Mouse (Mus musculus): ENCODE data around the gene Hoxa6. TPM values are rescaled to one million over a fixed set of nuclear protein-coding genes. Genes with fewer than 3 reads are reported as not detected.

Hoxa6 gene
- total and polyA plus RNA-seq, 3 experiments = not detected

GRCm38 (mm10) chr6:52157466-52158275 lies 50.9 kb downstream of the Hoxa6 start:
- Histone ChIP-seq H3K9me3 (replicated peaks; ENCODE audit: insufficient read depth, low read length) (no peaks in the 10 kb centered on the region), H3K4me3 (ENCODE audit: control insufficient read depth in 1 of 2, insufficient read depth in 1 of 2, low read depth in 2 of 2, low read length in 2 of 2) (no peak overlapping the region), H3K27me3 (ENCODE audit: control insufficient read depth in 1 of 2, insufficient read depth in 2 of 2, low read length in 2 of 2) (peaks cover 0 to 4% of the 10 kb centered on the region in 2 experiments; a peak in 2 of 4 replicates), H3K27ac (ENCODE audit: control insufficient read depth, low read depth, low read length) (no peak overlapping the region), H3K79me2 (ENCODE audit: control insufficient read depth, insufficient read depth, low read length, poor library complexity) (no peaks in the 10 kb centered on the region), H3K36me3 (ENCODE audit: control insufficient read depth in 1 of 2, insufficient read depth in 2 of 2, low read length in 2 of 2) (no peaks in the 10 kb centered on the region), H3K4me1 (ENCODE audit: control insufficient read depth in 1 of 2, insufficient read depth in 2 of 2, low read length in 2 of 2) (no peaks in the 10 kb centered on the region), H3K9ac (ENCODE audit: control insufficient read depth, low read depth, low read length, poor library complexity, severe bottlenecking) (no peak overlapping the region)
- TF ChIP-seq TAL1 (IDR thresholded peaks at IDR 0.05; ENCODE audit: low read length) (no peak), KAT2A (conservative IDR thresholded peaks at IDR 0.05; ENCODE audit: low read depth, low read length) (no peak), POLR2AphosphoS2 (IDR thresholded peaks at IDR 0.05; ENCODE audit: low read length) (no peak), UBTF (IDR thresholded peaks at IDR 0.05; ENCODE audit: borderline replicate concordance, insufficient read depth, low read depth, low read length) (no peak)
- no peak for DNase-seq (ENCODE audit: low read depth, low spot score)

- no peaks in the 10 kb centered on the region for H3K4me1 ChIP-seq (ENCODE audit: control insufficient read depth in 1 of 2, insufficient read depth in 2 of 2, low read length in 2 of 2)
- no peak overlapping the region for H3K4me3 ChIP-seq (ENCODE audit: control insufficient read depth in 1 of 2, insufficient read depth in 1 of 2, low read depth in 2 of 2, low read length in 2 of 2)
- H3K36me3 ChIP-seq (ENCODE audit: control insufficient read depth in 1 of 2, insufficient read depth in 2 of 2, low read length in 2 of 2) = no peaks in the 10 kb centered on the region
- DNase-seq (ENCODE audit: low read depth, low spot score) = no peak
- peaks cover 0 to 4% of the 10 kb centered on the region in 2 experiments; a peak in 2 of 4 replicates for H3K27me3 ChIP-seq (ENCODE audit: control insufficient read depth in 1 of 2, insufficient read depth in 2 of 2, low read length in 2 of 2)
- H3K79me2 ChIP-seq (ENCODE audit: control insufficient read depth, insufficient read depth, low read length, poor library complexity) = no peaks in the 10 kb centered on the region
- no peaks in the 10 kb centered on the region for H3K9me3 ChIP-seq (replicated peaks; ENCODE audit: insufficient read depth, low read length)
- H3K27ac ChIP-seq (ENCODE audit: control insufficient read depth, low read depth, low read length) = no peak overlapping the region
- no peak for TF ChIP-seq MYB (IDR thresholded peaks at IDR 0.05; ENCODE audit: low read depth, low read length)
- no peak for TF ChIP-seq USF1 (IDR thresholded peaks at IDR 0.05; ENCODE audit: low read depth, low read length)
- TF ChIP-seq ZMIZ1 (IDR thresholded peaks at IDR 0.05; ENCODE audit: low read depth, low read length) = no peak
- no peak for TF ChIP-seq MAZ (IDR thresholded peaks at IDR 0.05; ENCODE audit: low read depth, low read length)
- no peak for TF ChIP-seq USF2 (IDR thresholded peaks at IDR 0.05; ENCODE audit: borderline replicate concordance in 1 of 2, insufficient read depth in 1 of 2, low read depth in 1 of 2, low read length in 2 of 2)
- no peak for TF ChIP-seq CTCF (IDR thresholded peaks at IDR 0.05 in 2 of 3, conservative IDR thresholded peaks at IDR 0.05 in 1 of 3; ENCODE audit: control insufficient read depth in 1 of 3, insufficient read depth in 1 of 3, low read depth in 2 of 3, low read length in 3 of 3, poor library complexity in 1 of 3, severe bottlenecking in 1 of 3)
- no peak for TF ChIP-seq RAD21 (IDR thresholded peaks at IDR 0.05; ENCODE audit: low read depth, low read length)
- no peak for TF ChIP-seq JUND (IDR thresholded peaks at IDR 0.05; ENCODE audit: low read depth, low read length)
- no peak overlapping the region for H3K9ac ChIP-seq (ENCODE audit: control insufficient read depth, low read depth, low read length, poor library complexity, severe bottlenecking)
These were observed 51.8 kb downstream of the Hoxa6 start for GRCm38 (mm10) chr6:52156551-52157200.

Other genes with a start within 250 kb of the Hoxa6 start
- gene Skap2, start 196.2 kb downstream of the Hoxa6 start, total RNA-seq (2012; rRNA removed) = 17.7 and 17.8 TPM in 2 replicates
- gene Skap2, start 196.2 kb downstream of the Hoxa6 start, polyA plus RNA-seq (2012; ENCODE audit: insufficient read depth in 1 of 2, insufficient read length in 2 of 2, low read depth in 1 of 2, low replicate concordance in 2 of 2, missing spikeins in 1 of 2) = 10 to 100 TPM in 1 of 2 experiments, not detected in 1; 31.3 TPM
- gene Hoxa1, start 50.4 kb downstream of the Hoxa6 start, total RNA-seq (2012; rRNA removed) = not detected in 2 replicates
- gene Hoxa1, start 50.4 kb downstream of the Hoxa6 start, polyA plus RNA-seq (2012; ENCODE audit: insufficient read depth in 1 of 2, insufficient read length in 2 of 2, low read depth in 1 of 2, low replicate concordance in 2 of 2, missing spikeins in 1 of 2) = not detected
- gene Hoxa2, start 43.9 kb downstream of the Hoxa6 start, total RNA-seq (2012; rRNA removed) = not detected in 2 replicates
- not detected for gene Hoxa2, start 43.9 kb downstream of the Hoxa6 start, polyA plus RNA-seq (2012; ENCODE audit: insufficient read depth in 1 of 2, insufficient read length in 2 of 2, low read depth in 1 of 2, low replicate concordance in 2 of 2, missing spikeins in 1 of 2)
- gene 5730596B20Rik, start 31.2 kb downstream of the Hoxa6 start, total RNA-seq (2012; rRNA removed) = not detected in 2 replicates
- gene 5730596B20Rik, start 31.2 kb downstream of the Hoxa6 start, polyA plus RNA-seq (2012; ENCODE audit: insufficient read depth in 1 of 2, insufficient read length in 2 of 2, low read depth in 1 of 2, low replicate concordance in 2 of 2, missing spikeins in 1 of 2) = not detected
- not detected in 2 replicates for gene Hoxa4, start 17.0 kb downstream of the Hoxa6 start, total RNA-seq (2012; rRNA removed)
- gene Hoxa4, start 17.0 kb downstream of the Hoxa6 start, polyA plus RNA-seq (2012; ENCODE audit: insufficient read depth in 1 of 2, insufficient read length in 2 of 2, low read depth in 1 of 2, low replicate concordance in 2 of 2, missing spikeins in 1 of 2) = not detected
- not detected in 2 replicates for gene Hoxa5, start 4.1 kb downstream of the Hoxa6 start, total RNA-seq (2012; rRNA removed)
- gene Hoxa5, start 4.1 kb downstream of the Hoxa6 start, polyA plus RNA-seq (2012; ENCODE audit: insufficient read depth in 1 of 2, insufficient read length in 2 of 2, low read depth in 1 of 2, low replicate concordance in 2 of 2, missing spikeins in 1 of 2) = not detected
- not detected in 2 replicates for gene Hoxa3, start 4.6 kb upstream of the Hoxa6 start, total RNA-seq (2012; rRNA removed)
- not detected for gene Hoxa3, start 4.6 kb upstream of the Hoxa6 start, polyA plus RNA-seq (2012; ENCODE audit: insufficient read depth in 1 of 2, insufficient read length in 2 of 2, low read depth in 1 of 2, low replicate concordance in 2 of 2, missing spikeins in 1 of 2)
- gene Gm28308, start 4.6 kb upstream of the Hoxa6 start, total RNA-seq (2012; rRNA removed) = not detected in 2 replicates
- not detected for gene Gm28308, start 4.6 kb upstream of the Hoxa6 start, polyA plus RNA-seq (2012; ENCODE audit: insufficient read depth in 1 of 2, insufficient read length in 2 of 2, low read depth in 1 of 2, low replicate concordance in 2 of 2, missing spikeins in 1 of 2)
- not detected in 2 replicates for gene Hoxa7, start 13.1 kb upstream of the Hoxa6 start, total RNA-seq (2012; rRNA removed)
- gene Hoxa7, start 13.1 kb upstream of the Hoxa6 start, polyA plus RNA-seq (2012; ENCODE audit: insufficient read depth in 1 of 2, insufficient read length in 2 of 2, low read depth in 1 of 2, low replicate concordance in 2 of 2, missing spikeins in 1 of 2) = under 1 TPM in 1 of 2 experiments, not detected in 1; 0.17 TPM
- not detected in 2 replicates for gene Hoxa9, start 22.4 kb upstream of the Hoxa6 start, total RNA-seq (2012; rRNA removed)
- not detected for gene Hoxa9, start 22.4 kb upstream of the Hoxa6 start, polyA plus RNA-seq (2012; ENCODE audit: insufficient read depth in 1 of 2, insufficient read length in 2 of 2, low read depth in 1 of 2, low replicate concordance in 2 of 2, missing spikeins in 1 of 2)
- not detected in 2 replicates for gene Hoxa10, start 32.1 kb upstream of the Hoxa6 start, total RNA-seq (2012; rRNA removed)
- not detected for gene Hoxa10, start 32.1 kb upstream of the Hoxa6 start, polyA plus RNA-seq (2012; ENCODE audit: insufficient read depth in 1 of 2, insufficient read length in 2 of 2, low read depth in 1 of 2, low replicate concordance in 2 of 2, missing spikeins in 1 of 2)
- not detected in 2 replicates for gene Hoxa11, start 37.1 kb upstream of the Hoxa6 start, total RNA-seq (2012; rRNA removed)
- not detected for gene Hoxa11, start 37.1 kb upstream of the Hoxa6 start, polyA plus RNA-seq (2012; ENCODE audit: insufficient read depth in 1 of 2, insufficient read length in 2 of 2, low read depth in 1 of 2, low replicate concordance in 2 of 2, missing spikeins in 1 of 2)
- not detected in 2 replicates for gene Hoxa13, start 52.2 kb upstream of the Hoxa6 start, total RNA-seq (2012; rRNA removed)
- gene Hoxa13, start 52.2 kb upstream of the Hoxa6 start, polyA plus RNA-seq (2012; ENCODE audit: insufficient read depth in 1 of 2, insufficient read length in 2 of 2, low read depth in 1 of 2, low replicate concordance in 2 of 2, missing spikeins in 1 of 2) = not detected
- gene Evx1, start 104.8 kb upstream of the Hoxa6 start, total RNA-seq (2012; rRNA removed) = not detected in 2 replicates
- gene Evx1, start 104.8 kb upstream of the Hoxa6 start, polyA plus RNA-seq (2012; ENCODE audit: insufficient read depth in 1 of 2, insufficient read length in 2 of 2, low read depth in 1 of 2, low replicate concordance in 2 of 2, missing spikeins in 1 of 2) = not detected

Measured in MEL (cell line).